Mouse (Mus musculus) forebrain, embryonic 13.5 days (tissue): Measurements from ENCODE around the gene Arf4. TPM values are rescaled to one million over a fixed set of nuclear protein-coding genes. Genes with fewer than 3 reads are reported as not detected.
"Not testable (repeated sequence)": the region's sequence is repeated elsewhere in the genome, so short reads cannot be mapped to it uniquely, and the experiment has no call there.

Experiments
- ATAC-seq: fragments of 200-750 bp; cut with Nextera tagmentation; 2 replicates; pipeline ENCODE4 v1.8.0; 2017
- H3K27ac ChIP-seq: fragments of 300-500 bp; sonication (generic); 2 replicates; pipeline ENCODE4 v1.5.1; 2015; ENCODE audit warnings: inconsistent platforms, mild to moderate bottlenecking, moderate library complexity
- H3K27me3 ChIP-seq: fragments of 300-500 bp; sonication (generic); 2 replicates; pipeline ENCODE4 v1.6.1; 2015; ENCODE audit warnings: mild to moderate bottlenecking, inconsistent platforms
- H3K36me3 ChIP-seq: fragments of 300-500 bp; sonication (generic); 2 replicates; pipeline ENCODE4 v1.6.1; 2015; ENCODE audit warnings: mild to moderate bottlenecking, inconsistent platforms; ENCODE audit not compliant: poor library complexity, severe bottlenecking
- H3K4me1 ChIP-seq: fragments of 300-500 bp; sonication (generic); 2 replicates; pipeline ENCODE4 v1.6.1; 2015; ENCODE audit warnings: inconsistent platforms
- H3K4me2 ChIP-seq: fragments of 300-500 bp; sonication (generic); 2 replicates; pipeline ENCODE4 v1.6.1; 2015; ENCODE audit warnings: inconsistent platforms, mild to moderate bottlenecking, moderate library complexity
- H3K4me3 ChIP-seq: fragments of 300-500 bp; sonication (generic); 2 replicates; pipeline ENCODE4 v1.5.1; 2015; ENCODE audit warnings: mild to moderate bottlenecking, inconsistent platforms
- H3K9ac ChIP-seq: fragments of 300-500 bp; sonication (generic); 2 replicates; pipeline ENCODE4 v1.6.1; 2015; ENCODE audit warnings: mild to moderate bottlenecking, inconsistent platforms
- H3K9me3 ChIP-seq: fragments of 300-500 bp; sonication (generic); replicated peaks from 2 replicates; pipeline ENCODE4 v1.6.1; 2016; ENCODE audit warnings: inconsistent platforms
- WGBS: fragments of 180-500 bp; shearing (Covaris S2); methylation state at CpG from one replicate; pipeline ENCODE4 v1.1.7; 2015; 5-methylcytosine and 5-hydroxymethylcytosine counted together
- microRNA-seq: library from miRNA; unstranded; fragments of <30 nt; microRNA quantifications from one replicate; pipeline ENCODE4, GENCODE M21; 2016
- polyA plus RNA-seq: library from polyadenylated mRNA; unstranded; fragments of >200 nt; fragmentation: Nextera tagmentation; extraction: Ambion mirVana; gene quantifications from 2 replicates; pipeline ENCODE4 v1.2.1, GENCODE M21; 2015

The Arf4 gene
- polyA plus RNA-seq, 1 experiment from 2014 or later = 654 TPM

- 84% methylated on average over 5 of the region's 5 CpGs for WGBS
- not testable (repeated sequence) for ATAC-seq, H3K27me3 ChIP-seq, H3K4me3 ChIP-seq, H3K27ac ChIP-seq, H3K36me3 ChIP-seq, H3K9ac ChIP-seq, H3K4me1 ChIP-seq, H3K9me3 ChIP-seq, H3K4me2 ChIP-seq
Measured at GRCm38 (mm10) chr14:26705246-26705645, 67.4 kb downstream of the Arf4 start.

Small RNA genes within 50 kb of the gene (microRNA-seq; reads per million reads assigned to microRNA genes)
- not detected for gene Mir7672

Other genes with a start within 250 kb of the Arf4 start
- 12.1 and 12.7 TPM in 2 replicates for gene Slmap, start 103.1 kb upstream of the Arf4 start, polyA plus RNA-seq
- gene Dennd6a, start 64.2 kb upstream of the Arf4 start, polyA plus RNA-seq = 26.9 and 27.0 TPM in 2 replicates
- 11.3 and 12.5 TPM in 2 replicates for gene Pde12, start 31.8 kb downstream of the Arf4 start, polyA plus RNA-seq
- gene Dnah12, start 55.2 kb downstream of the Arf4 start, polyA plus RNA-seq = 0.04 and 0.05 TPM in 2 replicates